Mouse (Mus musculus): ENCODE measurements around the gene Olfr827. TPM values are rescaled to one million over a fixed set of nuclear protein-coding genes. Genes with fewer than 3 reads are reported as not detected.

Gene Olfr827
- polyA plus RNA-seq (2015; fragmentation: Nextera tagmentation; extraction: Ambion mirVana): not detected in 2 replicates

DNA sequence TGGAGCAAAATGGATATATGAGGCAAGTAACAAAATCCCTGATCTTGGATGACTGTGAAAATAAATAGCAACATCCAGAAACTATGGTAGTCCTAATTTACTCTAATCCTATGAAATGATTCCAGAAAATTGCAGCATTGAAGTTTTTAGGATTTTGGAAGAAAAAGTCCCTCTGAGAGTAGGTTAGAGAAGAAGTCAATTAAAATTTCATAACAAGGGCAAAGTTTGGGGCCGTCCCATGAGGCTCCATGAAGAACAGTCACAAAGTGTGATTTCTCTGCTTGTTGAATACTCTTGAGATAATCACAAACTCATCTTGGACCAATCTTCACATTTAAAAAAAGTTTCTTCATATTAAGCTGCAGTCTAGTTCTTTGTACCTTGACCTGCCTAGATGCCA lies at the start of gene Olfr827:
Gene Olfr827 (minus strand): TSS at position 101 of the 400 bp plus-strand sequence.
- Histone ChIP-seq H3K36me3 (no peaks in the 10 kb centered on the region), H3K9me3 (no peaks in the 10 kb centered on the region), H3K4me3 (no peak within 1 kb of the TSS), H3K27me3 (replicated peaks) (no peaks in the 10 kb centered on the region), H3K9ac (no peak within 1 kb of the TSS), H3K4me2 (no peak within 1 kb of the TSS), H3K27ac (replicated peaks) (no peak within 1 kb of the TSS), H3K4me1 (no peaks in the 10 kb centered on the region)
- ATAC-seq (ENCODE audit: extremely low read depth, insufficient number of reproducible peaks, low FRiP score, low TSS enrichment): no peak
- WGBS: 76% methylated on average over 1 of the region's 1 CpGs

- Histone ChIP-seq H3K9me3 (no peaks in the 10 kb centered on the region), H3K36me3 (no peaks in the 10 kb centered on the region), H3K4me1 (no peaks in the 10 kb centered on the region), H3K4me3 (no peak overlapping the region), H3K27me3 (replicated peaks) (no peaks in the 10 kb centered on the region), H3K9ac (no peak overlapping the region), H3K27ac (replicated peaks) (no peak overlapping the region), H3K4me2 (no peak overlapping the region)
- ATAC-seq (ENCODE audit: extremely low read depth, insufficient number of reproducible peaks, low FRiP score, low TSS enrichment): no peak
- WGBS: 47% methylated on average over 4 of the region's 4 CpGs
These were observed 49.0 kb upstream of the Olfr827 start for GRCm38 (mm10) chr10:130263203-130263602.

DNA sequence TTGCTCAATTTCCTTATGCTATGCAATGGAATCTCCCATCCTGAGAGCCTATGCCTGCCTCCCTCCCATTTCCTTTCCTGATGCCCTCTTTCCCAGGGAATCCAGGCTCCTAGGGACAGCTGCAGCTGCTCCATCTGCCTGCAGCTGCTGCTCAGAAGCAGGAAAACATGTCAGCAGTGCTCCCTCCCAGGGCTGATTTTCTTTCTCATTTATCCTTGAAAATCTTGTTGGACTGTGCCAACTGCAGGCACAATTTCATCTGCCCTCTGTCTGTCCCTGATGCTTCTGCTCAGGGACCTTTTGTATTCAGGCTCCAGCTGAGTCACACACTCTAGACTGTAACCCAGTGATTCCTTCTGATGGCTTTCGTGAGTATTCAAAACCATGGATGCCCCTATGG lies 45.3 kb upstream of the Olfr827 start:
- 66% methylated on average over 1 of the region's 1 CpGs for WGBS
- no peak overlapping the region for H3K27ac ChIP-seq (replicated peaks)
- no peak overlapping the region for H3K9ac ChIP-seq
- H3K4me2 ChIP-seq: no peak overlapping the region
- H3K9me3 ChIP-seq: no peaks in the 10 kb centered on the region
- no peak for ATAC-seq (ENCODE audit: extremely low read depth, insufficient number of reproducible peaks, low FRiP score, low TSS enrichment)
- peaks cover 10% of the 10 kb centered on the region; the same call in 1 of the 2 replicates for H3K4me1 ChIP-seq
- no peaks in the 10 kb centered on the region for H3K36me3 ChIP-seq
- H3K4me3 ChIP-seq: no peak overlapping the region
- H3K27me3 ChIP-seq (replicated peaks): no peaks in the 10 kb centered on the region

DNA sequence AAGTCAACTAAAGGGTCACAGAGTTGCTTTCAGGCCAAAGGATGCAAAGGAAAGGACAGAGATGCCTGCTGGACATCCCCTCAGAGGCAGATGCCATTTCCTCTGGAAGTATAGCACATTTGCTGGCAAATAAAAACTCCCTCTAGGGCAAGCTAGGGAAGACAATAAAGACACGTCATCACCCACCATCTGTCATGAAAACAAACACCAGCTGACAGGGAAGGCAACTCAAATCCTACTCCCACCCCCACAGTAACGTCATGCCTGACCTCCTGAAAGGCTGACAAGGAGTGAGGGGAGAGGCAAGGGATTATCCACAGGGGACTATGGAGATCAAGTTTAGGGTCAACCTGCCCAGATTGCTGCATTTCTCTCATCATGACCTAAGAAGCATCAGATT lies 30.1 kb upstream of the Olfr827 start:
- Histone ChIP-seq H3K27me3 (replicated peaks) (no peaks in the 10 kb centered on the region), H3K4me2 (no peak overlapping the region), H3K36me3 (no peaks in the 10 kb centered on the region), H3K4me3 (no peak overlapping the region), H3K27ac (replicated peaks) (no peak overlapping the region), H3K9ac (no peak overlapping the region), H3K4me1 (no peaks in the 10 kb centered on the region), H3K9me3 (no peaks in the 10 kb centered on the region)
- ATAC-seq (ENCODE audit: extremely low read depth, insufficient number of reproducible peaks, low FRiP score, low TSS enrichment): no peak
- WGBS: 5% methylated on average over 2 of the region's 2 CpGs

- H3K4me1 ChIP-seq: no peaks in the 10 kb centered on the region
- H3K9me3 ChIP-seq: no peaks in the 10 kb centered on the region
- no peak overlapping the region for H3K9ac ChIP-seq
- H3K36me3 ChIP-seq: no peaks in the 10 kb centered on the region
- no peak overlapping the region for H3K27ac ChIP-seq (replicated peaks)
- ATAC-seq (ENCODE audit: extremely low read depth, insufficient number of reproducible peaks, low FRiP score, low TSS enrichment): no peak
- 64% methylated on average over 2 of the region's 2 CpGs for WGBS
- H3K27me3 ChIP-seq (replicated peaks): no peaks in the 10 kb centered on the region
- H3K4me2 ChIP-seq: no peak overlapping the region
- no peak overlapping the region for H3K4me3 ChIP-seq
These were observed 24.4 kb upstream of the Olfr827 start for GRCm38 (mm10) chr10:130238318-130239209.

- H3K27me3 ChIP-seq (replicated peaks): no peaks in the 10 kb centered on the region
- 39% methylated on average over 1 of the region's 1 CpGs for WGBS
- H3K27ac ChIP-seq (replicated peaks): no peak overlapping the region
- no peak overlapping the region for H3K4me3 ChIP-seq
- no peaks in the 10 kb centered on the region for H3K4me1 ChIP-seq
- H3K36me3 ChIP-seq: no peaks in the 10 kb centered on the region
- no peaks in the 10 kb centered on the region for H3K9me3 ChIP-seq
- no peak overlapping the region for H3K9ac ChIP-seq
- no peak overlapping the region for H3K4me2 ChIP-seq
- no peak for ATAC-seq (ENCODE audit: extremely low read depth, insufficient number of reproducible peaks, low FRiP score, low TSS enrichment)
These were observed 20.4 kb upstream of the Olfr827 start for GRCm38 (mm10) chr10:130234576-130234975.

- Histone ChIP-seq H3K4me2 (no peak overlapping the region), H3K9ac (no peak overlapping the region), H3K4me1 (no peaks in the 10 kb centered on the region), H3K36me3 (no peaks in the 10 kb centered on the region), H3K27me3 (replicated peaks) (no peaks in the 10 kb centered on the region), H3K4me3 (no peak overlapping the region), H3K9me3 (no peaks in the 10 kb centered on the region), H3K27ac (replicated peaks) (no peak overlapping the region)
- WGBS: 52% methylated on average over 1 of the region's 1 CpGs
- no peak for ATAC-seq (ENCODE audit: extremely low read depth, insufficient number of reproducible peaks, low FRiP score, low TSS enrichment)
These were observed 17.9 kb upstream of the Olfr827 start for GRCm38 (mm10) chr10:130232117-130232516.

DNA sequence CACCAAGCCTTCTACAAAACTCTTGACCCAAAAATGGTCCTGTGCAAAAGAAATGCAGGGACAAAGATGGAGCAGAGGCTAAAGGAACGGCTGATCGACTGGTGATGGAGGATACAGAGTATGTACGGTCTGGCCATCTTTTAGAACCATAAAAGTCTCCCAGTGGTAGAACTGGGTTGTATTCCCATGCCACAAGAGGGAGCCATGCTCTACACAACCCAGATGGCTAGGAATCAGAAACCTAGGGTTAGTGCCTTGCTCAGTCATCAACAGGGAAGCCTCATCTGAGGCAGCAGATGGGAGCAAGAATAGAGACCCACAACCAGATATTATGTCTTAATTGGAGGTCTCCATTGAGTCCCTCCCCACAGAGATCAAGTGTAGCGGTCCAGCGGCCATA lies 15.4 kb upstream of the Olfr827 start:
- no peaks in the 10 kb centered on the region for H3K27me3 ChIP-seq (replicated peaks)
- H3K27ac ChIP-seq (replicated peaks): no peak overlapping the region
- no peaks in the 10 kb centered on the region for H3K9me3 ChIP-seq
- H3K36me3 ChIP-seq: no peaks in the 10 kb centered on the region
- WGBS: 71% methylated on average over 5 of the region's 5 CpGs
- no peak overlapping the region for H3K4me2 ChIP-seq
- no peak overlapping the region for H3K9ac ChIP-seq
- ATAC-seq (ENCODE audit: extremely low read depth, insufficient number of reproducible peaks, low FRiP score, low TSS enrichment): no peak
- no peaks in the 10 kb centered on the region for H3K4me1 ChIP-seq
- no peak overlapping the region for H3K4me3 ChIP-seq

- no peaks in the 10 kb centered on the region for H3K36me3 ChIP-seq
- no peak overlapping the region for H3K4me2 ChIP-seq
- no peaks in the 10 kb centered on the region for H3K27me3 ChIP-seq (replicated peaks)
- H3K9ac ChIP-seq: no peak overlapping the region
- no peak for ATAC-seq (ENCODE audit: extremely low read depth, insufficient number of reproducible peaks, low FRiP score, low TSS enrichment)
- H3K9me3 ChIP-seq: no peaks in the 10 kb centered on the region
- no peak overlapping the region for H3K27ac ChIP-seq (replicated peaks)
- no peaks in the 10 kb centered on the region for H3K4me1 ChIP-seq
- 0% methylated on average over 1 of the region's 1 CpGs for WGBS
- H3K4me3 ChIP-seq: no peak overlapping the region
These were observed 14.0 kb upstream of the Olfr827 start for GRCm38 (mm10) chr10:130228246-130228645.

DNA sequence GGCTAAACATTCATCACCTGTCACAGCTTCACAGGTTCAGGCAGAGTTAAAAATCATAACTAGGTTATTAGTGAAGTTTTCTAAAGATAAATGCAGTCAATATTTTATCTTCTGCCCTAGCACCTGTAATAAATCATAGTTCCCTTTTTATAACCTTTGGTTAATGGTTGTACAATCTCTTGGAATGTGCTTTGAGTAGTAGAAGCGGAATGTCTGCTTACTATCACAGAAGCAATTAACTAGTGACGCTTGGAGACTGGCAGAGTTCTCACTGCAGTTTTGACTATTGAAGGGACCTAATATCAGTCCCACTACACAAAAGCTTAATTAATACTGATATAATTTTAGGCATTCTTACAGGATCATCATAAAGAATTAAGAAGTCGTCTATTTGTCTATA lies 10.8 kb upstream of the Olfr827 start:
- ATAC-seq (ENCODE audit: extremely low read depth, insufficient number of reproducible peaks, low FRiP score, low TSS enrichment): no peak
- WGBS: 55% methylated on average over 3 of the region's 3 CpGs

GRCm38 (mm10) chr10:130184086-130184485 lies 30.1 kb downstream of the Olfr827 start, which contains the start of gene Olfr826:
Olfr826 (minus strand) TSS chr10:130184186.
- Histone ChIP-seq H3K36me3 (no peaks in the 10 kb centered on the region), H3K4me3 (no peak within 1 kb of the TSS), H3K4me2 (no peak within 1 kb of the TSS), H3K27me3 (replicated peaks) (no peaks in the 10 kb centered on the region), H3K4me1 (no peaks in the 10 kb centered on the region), H3K9ac (no peak within 1 kb of the TSS), H3K9me3 (no peaks in the 10 kb centered on the region; the same call in 1 of the 2 replicates), H3K27ac (replicated peaks) (no peak within 1 kb of the TSS)
- 71% methylated on average over 1 of the region's 1 CpGs for WGBS
- ATAC-seq (ENCODE audit: extremely low read depth, insufficient number of reproducible peaks, low FRiP score, low TSS enrichment): no peak

More for the DNA sequence above, 10.8 kb upstream of the Olfr827 start:
- no peaks in the 10 kb centered on the region for H3K9me3 ChIP-seq
- H3K4me2 ChIP-seq: no peak overlapping the region
- H3K27ac ChIP-seq (replicated peaks): no peak overlapping the region
- H3K36me3 ChIP-seq: no peaks in the 10 kb centered on the region
- H3K27me3 ChIP-seq (replicated peaks): no peaks in the 10 kb centered on the region
- H3K4me3 ChIP-seq: no peak overlapping the region
- no peaks in the 10 kb centered on the region for H3K4me1 ChIP-seq
- no peak overlapping the region for H3K9ac ChIP-seq

DNA sequence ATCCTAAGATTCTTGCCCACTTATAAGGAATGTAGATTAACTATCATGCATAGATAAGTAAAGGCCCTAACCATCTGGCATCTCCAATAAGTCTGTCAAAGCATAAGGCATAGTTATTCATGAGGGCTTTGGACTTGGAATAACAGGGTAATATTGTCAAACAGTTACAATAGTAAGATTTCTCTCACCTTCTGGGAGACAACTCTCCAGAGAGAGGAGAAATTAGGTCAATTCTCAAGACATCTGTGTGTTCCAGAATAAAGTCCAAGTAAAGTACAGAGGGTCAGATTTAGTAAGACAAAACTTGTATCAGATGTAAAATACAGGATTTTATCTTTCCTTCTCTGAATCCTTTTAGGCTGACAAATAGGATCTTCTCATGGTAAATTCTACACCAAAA lies 47.5 kb downstream of the Olfr827 start, which contains the start of gene Olfr825:
Gene Olfr825 (minus strand): TSS at position 101 of the 400 bp plus-strand sequence.
- no peak for ATAC-seq (ENCODE audit: extremely low read depth, insufficient number of reproducible peaks, low FRiP score, low TSS enrichment)
- H3K27me3 ChIP-seq (replicated peaks): no peaks in the 10 kb centered on the region

More for the DNA sequence above, 47.5 kb downstream of the Olfr827 start, which contains the start of gene Olfr825:
- H3K36me3 ChIP-seq: no peaks in the 10 kb centered on the region
- H3K27ac ChIP-seq (replicated peaks): no peak within 1 kb of the TSS
- H3K9me3 ChIP-seq: no peaks in the 10 kb centered on the region
- no peak within 1 kb of the TSS for H3K9ac ChIP-seq
- no peak within 1 kb of the TSS for H3K4me3 ChIP-seq
- no peaks in the 10 kb centered on the region for H3K4me1 ChIP-seq
- H3K4me2 ChIP-seq: no peak within 1 kb of the TSS
